In genomic region chr14:44989751-44990150, GRCm38 (mm10) we compare ENCODE assay signal across 8 mouse cellular contexts. TPM values are rescaled to one million over a fixed set of nuclear protein-coding genes. Genes with fewer than 3 reads are reported as not detected.
DNase-seq lines count a peak whose midpoint lies in the region; ATAC-seq and TF ChIP-seq lines count a peak whose summit lies in the region.

No protein-coding gene starts in this region.

- no peaks in the 10 kb centered on the region for H3K9me3 ChIP-seq in lung, postnatal 0 days (ENCODE audit: low read length)
- no peaks in the 10 kb centered on the region for H3K9me3 ChIP-seq in embryonic facial prominence, embryonic 15.5 days (replicated peaks)
- no peaks in the 10 kb centered on the region for H3K9me3 ChIP-seq in limb, embryonic 13.5 days

- 35% methylated on average over 4 of the region's 4 CpGs for WGBS in lung, postnatal 0 days
- WGBS in embryonic facial prominence, embryonic 15.5 days: 46% methylated on average over 4 of the region's 4 CpGs
- WGBS in limb, embryonic 13.5 days: 10% methylated on average over 4 of the region's 4 CpGs
- 78% methylated on average over 4 of the region's 4 CpGs for WGBS in olfactory bulb, adult 2 months

- peaks cover 4% of the 10 kb centered on the region; the same call in 1 of the 2 replicates for H3K4me1 ChIP-seq in lung, postnatal 0 days (ENCODE audit: insufficient read depth, low read depth, low read length)
- H3K4me1 ChIP-seq in embryonic facial prominence, embryonic 15.5 days: peaks cover 12% of the 10 kb centered on the region
- peaks cover 14% of the 10 kb centered on the region for H3K4me1 ChIP-seq in limb, embryonic 13.5 days
- peaks cover 14% of the 10 kb centered on the region for H3K4me1 ChIP-seq in olfactory bulb, adult 2 months (ENCODE audit: control insufficient read depth, insufficient read depth, low read length)

- DNase-seq in lung, postnatal 0 days (ENCODE audit: low spot score): no peak
- no peak for DNase-seq in lung, postnatal 36 days
- no peak for DNase-seq in spleen, adult 18-20 months
- no peak for DNase-seq in layer of hippocampus, adult 9-11 months
- DNase-seq in kidney, postnatal 14 days: no peak

- TF ChIP-seq CTCF in lung, postnatal 0 days (IDR thresholded peaks at IDR 0.05): no peak
- no peak for TF ChIP-seq CTCF in olfactory bulb, adult 2 months (IDR thresholded peaks at IDR 0.05; ENCODE audit: insufficient read depth, low read depth, low read length)

- H3K9ac ChIP-seq in lung, postnatal 0 days (replicated peaks; ENCODE audit: low read depth): peak overlapping the region; percentile 59
- no peak overlapping the region for H3K9ac ChIP-seq in embryonic facial prominence, embryonic 15.5 days
- peak overlapping the region; percentile 53; the same call in 1 of the 2 replicates for H3K9ac ChIP-seq in limb, embryonic 13.5 days

- TF ChIP-seq POLR2A in olfactory bulb, adult 2 months (IDR thresholded peaks at IDR 0.05; ENCODE audit: insufficient read depth, low read depth, low read length): no peak

- TF ChIP-seq EP300 in lung, postnatal 0 days (IDR thresholded peaks at IDR 0.05): no peak

- ATAC-seq in lung, postnatal 0 days: no peak
- no peak for ATAC-seq in embryonic facial prominence, embryonic 15.5 days (ENCODE audit: insufficient number of reproducible peaks, low FRiP score, low TSS enrichment, low read depth)
- no peak for ATAC-seq in limb, embryonic 13.5 days (ENCODE audit: low FRiP score, low read depth)

- no peaks in the 10 kb centered on the region for H3K27me3 ChIP-seq in lung, postnatal 0 days (replicated peaks; ENCODE audit: insufficient read depth, low read length)
- peaks cover 16% of the 10 kb centered on the region for H3K27me3 ChIP-seq in embryonic facial prominence, embryonic 15.5 days
- peaks cover 29% of the 10 kb centered on the region for H3K27me3 ChIP-seq in limb, embryonic 13.5 days

- H3K4me3 ChIP-seq in lung, postnatal 0 days (ENCODE audit: low read depth, low read length): peak overlapping the region; percentile 52
- peak overlapping the region; percentile 50 for H3K4me3 ChIP-seq in embryonic facial prominence, embryonic 15.5 days (replicated peaks)
- peak overlapping the region; percentile 49 for H3K4me3 ChIP-seq in limb, embryonic 13.5 days
- peak overlapping the region; percentile 56 for H3K4me3 ChIP-seq in olfactory bulb, adult 2 months (ENCODE audit: insufficient read depth, low read depth, low read length)

- peak overlapping the region; percentile 75 for H3K27ac ChIP-seq in lung, postnatal 0 days (ENCODE audit: low read length)
- H3K27ac ChIP-seq in embryonic facial prominence, embryonic 15.5 days (replicated peaks): no peak overlapping the region
- no peak overlapping the region for H3K27ac ChIP-seq in limb, embryonic 13.5 days
- H3K27ac ChIP-seq in olfactory bulb, adult 2 months (ENCODE audit: insufficient read depth, low read depth, low read length): no peak overlapping the region

- H3K36me3 ChIP-seq in lung, postnatal 0 days (ENCODE audit: insufficient read depth, low read length): no peaks in the 10 kb centered on the region
- no peaks in the 10 kb centered on the region for H3K36me3 ChIP-seq in embryonic facial prominence, embryonic 15.5 days
- no peaks in the 10 kb centered on the region for H3K36me3 ChIP-seq in limb, embryonic 13.5 days

- peak overlapping the region; percentile 63 for H3K4me2 ChIP-seq in lung, postnatal 0 days (replicated peaks; ENCODE audit: low read depth, low read length)
- H3K4me2 ChIP-seq in embryonic facial prominence, embryonic 15.5 days (replicated peaks): peak overlapping the region; percentile 85
- H3K4me2 ChIP-seq in limb, embryonic 13.5 days (replicated peaks): peak overlapping the region; percentile 89

RNA-seq across cellular contexts. Expression of gene Ptger2, which starts 1.8 kb away (rescaled TPM):
- 13.6 and 13.9 TPM in 2 replicates for polyA plus RNA-seq in lung, postnatal 0 days (2015; fragmentation: Nextera tagmentation; extraction: Ambion mirVana)
- 1.5 and 1.6 TPM in 2 replicates for polyA plus RNA-seq in embryonic facial prominence, embryonic 15.5 days (2015; fragmentation: Nextera tagmentation; extraction: Ambion mirVana)
- polyA plus RNA-seq in limb, embryonic 13.5 days (2015; fragmentation: Nextera tagmentation; extraction: Ambion mirVana): 0.54 and 0.55 TPM in 2 replicates
- polyA plus RNA-seq in olfactory bulb, adult 2 months (2012; ENCODE audit: insufficient read depth, insufficient read length, low replicate concordance, missing spikeins): not detected in 2 replicates
